Mouse (Mus musculus) CD4-positive, CD25-positive, alpha-beta regulatory T cell, adult 4 months (primary cell): Measurements from ENCODE around the gene Neu3. TPM values are rescaled to one million over a fixed set of nuclear protein-coding genes. Genes with fewer than 3 reads are reported as not detected.
A peak's percentile ranks its signal among the peaks of the same experiment; 100 is the strongest.

Source experiments
- ATAC-seq: one replicate; pipeline ENCODE4 v1.8.0; 2017
- polyA plus RNA-seq, 2 experiments: library from polyadenylated mRNA; unstranded; fragments of 100-300 nt; shearing (Covaris generic); gene quantifications; one replicate each; pipeline ENCODE4 v1.2.1; 2017

Neu3 gene
- polyA plus RNA-seq: 10 to 100 TPM; 27.5 to 34.8 TPM

DNA sequence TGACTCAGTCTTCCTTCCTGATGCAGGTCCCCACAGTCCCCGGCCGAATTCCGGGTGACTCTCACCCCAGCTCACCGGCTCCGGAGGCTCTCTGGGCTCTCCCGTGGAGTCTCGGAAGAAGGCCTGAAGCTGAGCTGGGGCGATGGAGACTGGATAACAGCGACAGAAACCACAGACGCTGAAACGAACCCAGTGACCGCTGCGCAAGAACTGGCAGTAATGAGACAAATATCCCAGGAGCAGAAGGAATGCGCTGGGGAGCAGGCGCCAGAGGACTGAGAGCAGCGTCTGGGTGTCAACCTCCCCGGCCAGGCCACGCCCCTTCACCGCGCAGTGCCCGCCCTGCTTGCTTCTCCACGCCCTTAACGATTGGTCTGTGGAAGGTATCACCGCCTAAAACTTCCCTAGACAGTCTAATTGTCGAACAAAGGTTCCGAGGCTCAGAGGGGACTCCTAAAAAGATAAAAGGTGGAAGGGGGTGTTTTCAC lies at the start of gene Neu3:
Gene Neu3 (minus strand): TSS at position 335 of the 488 bp plus-strand sequence.
- ATAC-seq: peak; percentile 97

DNA sequence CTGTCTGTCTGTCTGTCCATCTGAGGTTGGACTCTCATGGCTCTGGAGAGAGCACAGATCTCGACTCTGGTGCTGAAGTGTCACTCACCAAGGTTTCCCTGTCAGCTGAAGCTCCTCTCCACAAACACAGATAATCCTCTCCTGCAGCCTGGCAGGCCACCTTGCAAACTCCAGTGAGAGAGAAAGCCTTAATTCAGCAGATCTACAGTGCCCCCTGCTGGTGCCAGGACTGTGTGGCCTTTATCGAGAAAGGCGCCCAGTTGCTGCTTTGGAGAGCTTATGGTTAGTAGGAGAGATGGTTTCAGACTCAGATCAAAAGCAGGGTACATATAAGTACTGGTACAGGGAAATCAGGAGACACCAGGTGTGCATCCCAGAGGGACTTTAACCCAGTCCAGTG lies 48.1 kb upstream of the Neu3 start:
- peak; percentile 74 for ATAC-seq

DNA sequence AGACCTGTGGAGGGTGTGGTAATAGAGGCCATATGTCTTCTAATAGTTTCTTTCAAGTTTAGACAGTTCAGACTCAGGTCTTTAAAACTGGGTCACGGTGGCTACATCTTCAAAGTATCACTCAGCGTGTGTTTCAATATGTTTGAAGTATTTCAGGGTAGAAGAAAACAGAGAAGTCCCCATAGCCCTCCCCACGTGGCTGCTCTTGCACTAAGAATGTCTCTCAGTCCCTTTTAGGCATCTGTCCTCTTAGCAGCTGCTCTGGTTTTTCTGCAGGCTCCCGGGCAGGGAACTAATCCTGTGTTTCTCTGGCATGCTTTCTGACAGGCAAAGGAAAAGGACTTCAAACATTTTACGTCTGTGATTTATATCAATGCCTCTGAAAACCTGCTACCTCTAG lies 47.7 kb upstream of the Neu3 start:
- no peak for ATAC-seq

DNA sequence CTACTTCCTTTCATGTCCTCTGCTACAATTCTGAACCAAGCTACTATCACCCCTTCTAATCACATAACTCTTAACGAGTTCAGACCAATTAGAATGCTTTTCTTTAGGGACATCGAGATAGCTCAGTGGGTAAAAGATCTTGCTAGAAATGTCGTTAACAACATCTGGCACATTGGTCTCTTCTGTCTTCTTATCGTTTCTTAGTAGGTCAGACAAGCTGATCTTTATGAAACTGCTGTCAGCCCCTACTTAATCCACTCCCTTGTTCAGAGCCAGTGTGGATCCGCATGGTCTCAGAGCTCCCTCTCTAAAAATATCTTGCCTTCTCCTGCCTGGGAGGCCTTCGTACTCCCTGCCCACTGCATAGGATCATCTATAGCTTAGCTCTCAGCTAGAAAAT lies 45.7 kb upstream of the Neu3 start:
- no peak for ATAC-seq

DNA sequence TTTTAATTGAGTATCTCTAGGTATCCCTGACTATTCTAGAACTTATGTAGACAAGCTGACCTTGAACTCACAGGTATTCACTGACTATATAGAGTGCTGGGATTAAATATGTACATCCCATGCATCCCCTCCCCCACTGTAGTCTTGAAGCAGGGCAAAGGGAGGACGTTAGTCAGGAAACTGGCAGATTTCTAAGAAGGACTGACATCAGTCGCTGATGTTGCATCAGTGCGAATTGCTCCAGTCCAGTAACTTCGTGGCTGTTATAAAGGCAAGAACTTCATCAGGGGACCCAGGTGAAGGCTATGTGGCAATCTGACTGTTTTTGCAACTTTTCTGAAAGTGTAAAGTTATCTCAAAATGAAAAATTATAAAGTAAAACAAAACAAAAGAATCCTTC lies 41.1 kb upstream of the Neu3 start:
- ATAC-seq: no peak

DNA sequence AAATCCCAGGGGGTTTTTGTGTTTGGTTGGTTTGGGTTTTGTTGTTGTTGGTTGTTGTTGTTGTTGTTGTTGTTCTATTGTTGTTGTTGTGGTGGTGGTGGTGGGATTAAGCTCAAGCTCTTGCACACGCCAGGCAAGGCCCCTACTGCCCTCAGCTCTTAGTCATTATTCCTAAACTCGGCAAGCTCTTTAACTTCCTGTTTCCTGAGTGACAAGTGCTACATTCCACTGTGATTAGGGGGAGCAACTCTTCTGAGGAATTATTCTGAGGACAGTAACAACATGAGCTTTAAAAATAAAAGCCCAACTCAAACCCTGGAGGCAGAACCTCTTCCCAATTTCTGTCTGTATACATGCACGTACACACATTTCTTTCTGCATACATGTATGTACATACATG lies 37.0 kb upstream of the Neu3 start:
- no peak for ATAC-seq

DNA sequence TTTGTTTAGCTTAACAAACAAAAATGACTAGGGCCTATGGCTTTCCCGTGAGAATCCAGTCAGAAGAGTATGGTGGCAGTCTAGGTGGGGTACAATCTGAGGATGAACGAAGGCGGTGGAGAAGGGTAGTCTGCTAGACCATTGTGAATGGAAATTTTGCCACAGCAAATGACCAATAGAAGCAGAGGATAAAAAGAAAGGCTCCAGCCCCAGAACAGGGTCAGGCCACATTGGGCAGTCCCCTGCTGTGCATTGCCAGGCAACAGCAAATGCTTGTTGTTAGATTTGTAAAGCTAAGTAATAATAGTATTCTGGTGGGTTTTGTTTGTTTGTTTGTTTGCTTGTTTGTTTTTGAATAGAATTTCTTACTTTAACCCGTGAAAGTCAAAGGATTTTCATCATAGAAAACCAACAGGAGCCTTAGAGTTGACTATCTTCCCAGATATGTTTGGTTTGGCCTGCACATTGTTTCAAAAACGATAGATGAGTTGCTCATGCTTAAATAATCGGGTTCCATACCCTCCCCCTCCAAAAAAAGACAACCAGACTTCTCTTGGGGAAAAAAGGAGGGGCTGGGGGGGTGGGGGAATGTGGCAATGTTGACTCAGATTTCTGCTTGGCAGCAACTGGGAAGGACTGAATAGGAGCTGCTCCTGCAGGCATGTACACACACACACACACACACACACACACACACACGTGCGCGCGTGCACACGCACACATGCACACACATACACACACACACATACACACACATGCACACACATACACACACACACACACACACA lies 36.2 kb upstream of the Neu3 start:
- ATAC-seq: no peak

DNA sequence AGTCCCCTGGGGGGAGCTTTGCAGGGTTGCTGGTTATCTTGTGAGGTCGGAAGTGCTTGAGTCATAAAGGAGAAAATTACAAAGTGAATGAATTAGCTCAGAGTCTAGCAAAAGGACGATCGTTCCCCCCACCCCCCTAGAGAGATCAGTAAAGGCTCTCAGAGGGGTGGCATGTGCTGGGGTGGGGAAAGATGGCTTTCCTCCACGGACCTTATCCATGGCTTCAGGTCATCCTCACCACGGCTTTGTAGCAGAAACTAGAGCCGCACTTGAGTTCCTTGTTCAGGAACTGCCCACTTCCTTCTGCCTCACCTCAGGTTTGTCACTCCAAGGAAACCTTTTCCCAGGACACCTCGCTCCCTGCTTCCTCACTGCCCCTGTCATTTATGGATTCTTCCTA lies 35.1 kb upstream of the Neu3 start, which contains the start of gene Spcs2:
Gene Spcs2 (minus strand): TSS at position 101 of the 400 bp plus-strand sequence.
- ATAC-seq: no peak

DNA sequence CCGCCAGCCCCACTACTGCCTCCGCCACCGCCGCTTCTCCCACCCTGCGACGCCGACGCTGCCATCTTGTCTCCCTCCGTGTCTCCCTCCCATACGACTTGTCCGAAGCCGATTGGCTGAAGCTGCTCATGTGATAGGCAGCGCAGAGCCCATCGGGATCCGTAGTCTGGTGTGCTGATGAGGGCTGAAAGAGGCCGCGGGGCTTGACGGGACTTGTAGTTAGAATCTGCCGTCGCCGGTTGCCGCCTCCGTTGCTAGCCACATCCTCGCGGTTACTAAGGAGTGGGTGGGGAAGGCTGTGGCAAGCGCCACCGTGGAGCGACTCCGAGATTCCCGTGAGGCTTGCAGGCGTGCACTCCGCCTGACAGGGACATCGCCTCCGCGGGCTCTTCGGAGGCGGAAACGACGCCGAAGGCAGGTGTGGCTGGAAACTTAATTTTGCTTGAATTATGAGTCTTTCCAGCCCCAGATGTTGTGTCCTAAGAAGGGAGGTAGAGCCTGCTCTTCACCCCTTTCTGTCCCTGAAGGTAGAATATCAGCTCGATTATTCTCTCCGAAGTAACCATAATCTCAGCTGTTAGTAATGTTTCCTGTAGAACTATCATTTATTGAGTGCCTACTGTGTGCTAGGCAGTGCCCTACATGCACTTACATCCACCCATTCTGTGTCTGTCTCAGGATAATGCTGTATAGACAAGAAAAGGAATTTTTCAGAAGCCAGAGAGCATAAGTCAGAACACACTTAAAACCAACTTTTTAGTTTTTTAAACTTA lies 30.8 kb upstream of the Neu3 start, which contains the start of gene Xrra1:
Gene Xrra1 (plus strand): TSS at position 304 of the 773 bp plus-strand sequence.
- ATAC-seq: peak; percentile 89

DNA sequence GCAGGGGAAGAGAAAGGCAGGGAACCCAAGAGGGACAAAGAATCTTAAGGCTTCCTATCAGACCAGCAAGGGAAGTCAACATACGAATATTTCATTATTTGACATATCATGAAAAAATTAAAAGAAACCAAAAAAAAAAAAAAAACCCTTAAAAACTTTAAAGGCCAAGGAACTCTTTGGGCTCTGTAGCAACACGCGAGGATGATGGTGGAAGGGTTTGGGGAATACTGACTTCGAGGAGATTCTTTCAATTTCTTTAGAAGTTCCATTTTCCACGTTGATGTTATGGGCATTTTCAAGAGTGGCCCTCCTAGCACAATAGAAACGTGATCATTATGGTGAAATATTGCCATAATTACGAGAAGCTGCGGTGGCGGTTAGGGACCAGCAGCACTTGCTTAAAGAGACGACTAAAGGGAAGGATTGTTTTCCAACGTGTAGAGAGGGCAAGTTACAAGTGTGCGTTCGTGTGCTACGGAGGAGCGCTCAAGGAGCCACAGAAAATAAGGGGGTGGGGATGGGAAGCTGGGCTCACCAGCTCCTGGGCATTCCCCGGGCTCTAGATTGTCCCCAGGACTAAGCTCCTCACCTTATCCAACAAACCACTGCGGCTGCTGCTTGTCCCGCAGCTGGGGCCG lies 30.1 kb upstream of the Neu3 start:
- no peak for ATAC-seq

DNA sequence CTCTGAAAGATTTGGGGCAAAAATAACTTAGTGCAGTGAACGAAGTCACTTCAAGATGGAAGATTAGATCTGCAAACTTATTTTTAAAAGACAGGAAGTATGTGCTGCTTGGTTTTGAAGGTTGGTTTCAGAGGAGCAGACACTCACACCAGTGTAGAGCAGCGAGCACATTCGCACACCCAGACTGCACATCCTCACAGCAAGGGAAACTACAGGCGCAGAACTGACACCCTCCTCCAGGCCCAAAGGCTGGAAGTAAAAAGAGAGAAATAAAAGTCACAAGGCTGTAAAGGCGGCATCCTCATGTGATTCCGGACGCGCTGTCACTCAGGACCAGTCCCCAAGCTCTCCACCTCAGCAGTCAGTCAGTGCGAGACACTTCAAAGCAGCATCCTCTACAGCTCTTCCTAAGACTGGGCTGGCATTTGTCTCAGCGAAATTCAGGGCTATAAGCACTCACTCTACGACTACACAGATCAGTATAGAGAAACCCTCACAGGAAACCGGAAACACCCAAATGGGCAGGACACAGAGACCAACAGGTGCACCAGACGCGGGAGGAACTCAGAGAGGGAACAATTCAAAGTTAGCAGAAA lies 28.1 kb upstream of the Neu3 start:
- ATAC-seq: peak; percentile 48

DNA sequence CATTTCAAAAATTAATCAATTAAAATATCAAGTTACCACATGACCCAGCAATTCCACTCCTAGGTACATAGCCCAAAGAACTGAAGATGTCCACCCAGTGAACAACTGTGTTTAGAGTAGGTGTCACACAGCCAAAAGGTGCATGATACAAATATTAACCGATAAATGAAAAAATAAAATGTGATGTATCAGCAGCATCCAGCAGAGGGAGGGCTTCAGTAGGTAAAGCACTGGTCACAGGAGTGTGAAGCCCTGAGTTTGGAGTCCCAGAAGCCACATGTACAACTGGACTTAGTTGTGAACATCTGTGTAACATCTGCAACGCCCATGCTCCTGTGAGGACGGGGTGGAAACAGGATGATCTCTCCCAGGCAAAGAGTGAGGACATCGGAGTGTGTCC lies 26.1 kb upstream of the Neu3 start:
- no peak for ATAC-seq

DNA sequence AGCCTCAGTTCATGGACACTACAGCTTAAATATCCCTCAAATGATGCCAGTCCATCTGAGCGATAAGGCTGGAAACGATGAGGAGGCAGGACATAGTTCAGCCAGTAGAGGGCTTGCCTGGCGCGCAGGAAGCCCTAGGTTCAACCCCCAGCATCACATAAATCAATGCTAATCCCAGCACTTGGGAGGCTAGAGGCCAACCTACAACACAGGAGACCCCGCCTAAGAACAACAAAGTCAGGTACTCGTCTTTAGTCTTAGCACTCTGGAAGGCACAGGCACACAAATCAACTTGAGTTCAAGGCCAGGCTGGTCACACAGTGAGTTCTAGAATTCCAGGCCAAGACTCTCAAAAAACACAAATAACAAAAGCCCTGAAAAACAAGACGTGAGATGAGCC lies 25.1 kb upstream of the Neu3 start:
- no peak for ATAC-seq

DNA sequence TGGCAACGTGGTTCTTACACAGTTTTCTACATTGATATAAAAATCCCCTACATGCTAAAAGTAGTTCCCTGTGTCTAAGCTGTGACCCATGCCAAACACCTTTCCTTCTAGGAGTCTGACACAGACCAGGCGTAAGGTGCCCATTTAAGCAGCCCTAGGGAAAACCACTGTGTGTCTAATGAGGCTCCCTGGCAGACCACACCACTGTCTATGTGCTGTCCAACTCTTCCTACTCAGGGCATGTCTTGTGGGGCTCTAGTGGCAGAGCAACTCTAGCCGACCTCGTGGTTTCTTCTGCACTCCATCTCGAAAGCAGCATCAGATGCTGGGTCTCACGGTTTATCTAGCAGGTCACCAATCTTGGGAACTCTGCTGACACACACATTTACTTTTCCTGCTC lies 23.4 kb upstream of the Neu3 start:
- ATAC-seq: no peak

DNA sequence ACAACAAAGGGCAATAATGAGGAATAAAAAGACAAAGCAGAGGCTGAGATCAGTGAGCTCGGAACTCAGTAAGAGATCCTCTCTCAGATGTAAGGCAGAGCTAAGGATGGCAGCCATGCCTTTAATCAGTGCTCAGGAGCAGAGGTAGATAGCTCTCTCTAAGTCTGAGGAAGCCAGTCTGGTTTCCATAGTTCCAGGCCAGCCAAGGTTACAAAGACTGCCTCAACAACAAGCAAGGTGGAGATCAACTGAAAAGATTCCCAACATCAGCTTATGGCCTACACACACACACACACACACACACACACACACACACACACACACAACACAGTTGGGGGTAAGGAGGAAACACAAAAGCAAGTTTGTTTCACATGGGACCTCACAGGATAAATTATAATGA lies 22.9 kb upstream of the Neu3 start:
- ATAC-seq: no peak

DNA sequence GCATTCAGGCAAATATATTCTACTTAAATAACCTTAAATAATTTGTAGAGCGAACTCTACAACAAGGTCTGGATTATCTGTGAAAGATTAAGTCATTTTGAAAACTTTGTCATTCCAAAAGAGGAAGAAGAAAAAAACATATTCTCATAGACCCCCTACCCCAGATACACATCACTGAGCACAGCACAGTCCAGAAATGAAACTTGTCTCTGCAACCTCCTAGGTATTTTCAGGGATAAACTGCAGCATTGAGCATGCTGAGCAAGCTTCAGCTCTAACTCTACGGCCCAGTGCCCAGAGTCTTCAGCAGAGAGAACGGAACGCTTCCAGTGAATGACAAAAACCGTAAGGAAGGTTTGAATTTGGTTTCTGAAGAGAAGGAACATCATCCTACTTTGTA lies 22.3 kb upstream of the Neu3 start:
- no peak for ATAC-seq

DNA sequence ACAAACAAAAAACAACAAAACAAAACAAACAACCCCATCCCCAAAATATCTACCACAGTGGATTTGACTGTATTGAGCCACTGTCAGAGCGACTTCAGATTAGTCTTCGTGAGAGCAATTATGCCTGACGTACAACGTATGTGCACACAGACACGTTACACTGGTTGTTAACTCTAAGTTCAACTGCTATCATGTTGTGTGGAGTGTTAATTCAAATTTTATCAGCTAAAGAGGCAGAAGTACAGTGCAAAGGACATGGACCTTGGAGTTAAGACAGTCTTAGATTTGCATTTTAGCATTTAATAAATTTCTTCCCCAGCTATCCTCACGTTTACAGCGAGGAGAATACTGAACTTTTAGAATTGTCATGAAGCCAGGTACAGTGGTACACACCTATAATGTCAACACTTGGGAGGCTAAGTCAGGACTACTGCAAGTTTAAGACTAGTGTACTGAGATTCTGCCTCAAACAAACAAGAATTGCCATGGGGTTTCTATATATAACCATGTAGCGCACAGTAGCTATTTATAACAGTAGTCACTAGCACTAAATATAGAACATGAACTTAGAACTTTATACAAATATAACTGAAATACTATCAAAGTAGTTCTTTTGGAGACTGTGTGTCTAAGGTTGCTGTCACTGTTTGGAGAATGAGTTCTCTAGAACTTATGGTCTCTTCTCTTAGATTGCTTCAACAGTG lies 17.5 kb upstream of the Neu3 start:
- ATAC-seq: no peak

DNA sequence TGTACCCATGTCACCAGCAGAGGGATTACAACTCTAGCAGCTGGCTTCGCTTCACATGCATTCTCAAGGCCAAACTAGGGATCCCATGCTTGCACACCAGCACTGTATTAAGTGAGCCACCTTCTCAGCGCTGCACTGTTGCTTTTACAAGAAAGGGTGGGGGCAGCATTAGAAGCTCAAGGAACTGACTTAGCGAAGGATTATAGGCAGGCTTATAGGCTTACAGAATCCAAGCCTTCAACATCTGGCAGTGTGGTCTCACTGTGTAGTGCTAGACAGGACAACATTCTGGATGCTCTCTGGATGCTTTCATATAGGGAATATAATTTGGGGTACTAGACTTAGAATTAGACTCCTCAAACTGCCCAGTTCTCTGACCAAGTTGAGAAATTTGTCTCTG lies 10.0 kb upstream of the Neu3 start:
- no peak for ATAC-seq

DNA sequence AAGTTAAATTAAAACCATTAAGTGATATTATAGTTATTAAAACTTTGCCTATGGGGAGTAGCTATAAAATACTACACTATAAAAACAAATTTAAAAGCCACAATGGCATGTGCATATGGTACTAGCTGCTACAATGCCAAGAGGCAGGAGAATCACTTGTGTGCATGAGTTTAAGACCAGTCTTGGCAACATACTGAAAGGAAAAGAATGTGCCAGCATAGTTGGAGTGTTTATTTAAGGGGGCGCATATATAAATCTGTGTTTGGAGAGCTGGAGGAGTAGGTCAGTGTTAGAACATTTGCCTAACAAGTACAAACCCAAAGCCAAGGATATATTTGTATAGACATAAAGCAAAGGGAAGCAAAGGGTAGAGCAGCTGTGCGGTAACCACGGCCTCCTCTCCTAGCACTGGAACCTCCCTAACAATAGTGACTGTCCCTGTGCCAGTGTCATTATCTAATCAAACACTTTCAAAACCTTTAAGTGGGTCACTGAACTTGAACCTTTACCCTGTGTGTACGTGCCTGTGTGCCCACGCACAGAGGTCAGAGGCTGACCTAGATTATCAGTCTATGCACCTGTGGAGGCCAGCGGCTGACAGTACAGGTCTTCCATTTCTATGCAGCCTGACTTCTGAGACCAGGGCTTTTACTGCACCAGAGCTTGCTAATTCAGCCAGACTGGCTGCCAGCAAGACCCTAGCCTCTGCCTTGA lies 9.3 kb upstream of the Neu3 start:
- ATAC-seq: no peak

DNA sequence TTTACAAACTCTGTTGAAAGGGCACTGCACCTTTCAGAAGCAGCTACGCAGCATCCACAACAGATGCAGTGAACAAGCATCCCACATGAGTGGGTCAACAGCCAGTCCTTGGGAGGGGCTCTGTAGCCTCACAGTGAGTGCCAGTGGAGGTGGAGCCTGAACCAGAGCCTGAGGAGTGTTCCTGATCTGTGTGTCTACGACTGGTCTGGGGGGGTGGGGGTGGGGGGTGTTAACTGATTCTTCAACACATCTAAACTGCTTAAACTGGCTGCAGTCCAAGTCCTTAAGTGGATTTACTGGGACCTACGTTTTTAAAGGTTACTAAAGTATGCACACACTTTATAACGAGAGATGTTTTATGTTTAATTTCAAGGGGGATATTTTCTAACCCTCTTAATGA lies 8.6 kb upstream of the Neu3 start:
- ATAC-seq: no peak

DNA sequence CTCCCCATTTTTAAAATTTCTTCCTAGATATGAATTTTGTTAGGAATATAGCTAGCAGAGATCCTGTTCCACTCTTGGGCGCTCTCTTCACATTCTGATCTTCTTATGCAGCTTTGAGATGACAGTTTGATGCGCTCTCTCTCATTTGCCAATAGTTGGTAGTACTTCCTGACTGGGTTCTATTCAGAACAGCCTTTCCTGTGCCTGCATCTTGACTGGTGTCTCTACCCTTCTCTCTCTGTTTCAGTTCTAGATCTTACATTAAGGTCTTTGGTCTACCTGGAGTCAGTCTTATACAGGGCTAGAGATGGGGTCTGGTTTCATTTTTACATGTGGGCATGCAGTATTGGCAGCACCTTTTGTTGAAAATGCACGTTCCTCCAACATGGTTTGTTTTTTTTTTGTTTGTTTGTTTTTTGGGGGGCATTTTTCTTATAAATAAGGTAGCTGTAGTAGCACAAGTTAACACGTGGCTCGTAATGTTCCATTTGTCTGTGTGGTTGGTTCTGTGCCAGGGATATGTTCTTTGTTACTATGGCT lies 6.2 kb upstream of the Neu3 start:
- ATAC-seq: peak; percentile 50
